Mouse (Mus musculus): ENCODE results near the gene Il20ra.

GRCm38 (mm10) chr10:19722320-19722719, 9.9 kb downstream of the Il20ra start:
- TF ChIP-seq CTCF (IDR thresholded peaks at IDR 0.05; ENCODE audit: low read depth): no peak
- no peak for TF ChIP-seq EP300 (IDR thresholded peaks at IDR 0.05; ENCODE audit: low read depth)
